Mouse (Mus musculus): ENCODE results near the gene Rabgef1.

Gene Rabgef1

GRCm38 (mm10) chr5:130171423-130171954, at the start of gene Rabgef1:
Rabgef1 (plus strand) TSS chr5:130171798.
- DNase-seq = peak; percentile 96

GRCm38 (mm10) chr5:130122355-130122754, 49.2 kb upstream of the Rabgef1 start:
- DNase-seq = no peak

- peak; percentile 45 for DNase-seq
Measured at GRCm38 (mm10) chr5:130124271-130124670, 47.3 kb upstream of the Rabgef1 start.

GRCm38 (mm10) chr5:130128686-130129523, 42.7 kb upstream of the Rabgef1 start:
- DNase-seq = peak; percentile 26

GRCm38 (mm10) chr5:130129524-130129793, 42.1 kb upstream of the Rabgef1 start:
- no peak for DNase-seq

- DNase-seq = no peak
Measured at GRCm38 (mm10) chr5:130136597-130136996, 35.0 kb upstream of the Rabgef1 start.

GRCm38 (mm10) chr5:130139393-130139792, 32.2 kb upstream of the Rabgef1 start:
- peak; percentile 83 for DNase-seq

- no peak for DNase-seq
Measured at GRCm38 (mm10) chr5:130141138-130141537, 30.5 kb upstream of the Rabgef1 start.

- DNase-seq = peak; percentile 26
Measured at GRCm38 (mm10) chr5:130142041-130142440, 29.6 kb upstream of the Rabgef1 start.

GRCm38 (mm10) chr5:130143101-130143500, 28.5 kb upstream of the Rabgef1 start:
- no peak for DNase-seq

GRCm38 (mm10) chr5:130143977-130144333, 27.6 kb upstream of the Rabgef1 start:
- peak; percentile 83 for DNase-seq

GRCm38 (mm10) chr5:130144334-130145312, 27.0 kb upstream of the Rabgef1 start, which contains the start of gene Kctd7:
Kctd7 (plus strand) TSS chr5:130144861.
- DNase-seq = peak; percentile 98

- no peak for DNase-seq
Measured at GRCm38 (mm10) chr5:130145961-130146360, 25.6 kb upstream of the Rabgef1 start.

- DNase-seq = no peak
Measured at GRCm38 (mm10) chr5:130149726-130150310, 21.8 kb upstream of the Rabgef1 start.

- no peak for DNase-seq
Measured at GRCm38 (mm10) chr5:130154286-130154685, 17.3 kb upstream of the Rabgef1 start.

GRCm38 (mm10) chr5:130158545-130158944, 13.1 kb upstream of the Rabgef1 start:
- no peak for DNase-seq

GRCm38 (mm10) chr5:130159761-130160201, 11.8 kb upstream of the Rabgef1 start:
- DNase-seq = no peak

GRCm38 (mm10) chr5:130163670-130164069, 7.9 kb upstream of the Rabgef1 start:
- peak; percentile 84 for DNase-seq

- DNase-seq = no peak
Measured at GRCm38 (mm10) chr5:130165213-130165612, 6.4 kb upstream of the Rabgef1 start.

- DNase-seq = peak; percentile 41
Measured at GRCm38 (mm10) chr5:130169109-130169508, 2.5 kb upstream of the Rabgef1 start.

- no peak for DNase-seq
Measured at GRCm38 (mm10) chr5:130170666-130171422, 754 bp upstream of the Rabgef1 start.

- peak; percentile 56 for DNase-seq
Measured at GRCm38 (mm10) chr5:130171956-130172601, 481 bp downstream of the Rabgef1 start.
